Mouse (Mus musculus): ENCODE measurements around the gene Slc2a6. TPM values are rescaled to one million over a fixed set of nuclear protein-coding genes. Genes with fewer than 3 reads are reported as not detected.

Gene Slc2a6
- total and polyA plus RNA-seq, 3 experiments, result 0.16 TPM; not detected in 2

DNA sequence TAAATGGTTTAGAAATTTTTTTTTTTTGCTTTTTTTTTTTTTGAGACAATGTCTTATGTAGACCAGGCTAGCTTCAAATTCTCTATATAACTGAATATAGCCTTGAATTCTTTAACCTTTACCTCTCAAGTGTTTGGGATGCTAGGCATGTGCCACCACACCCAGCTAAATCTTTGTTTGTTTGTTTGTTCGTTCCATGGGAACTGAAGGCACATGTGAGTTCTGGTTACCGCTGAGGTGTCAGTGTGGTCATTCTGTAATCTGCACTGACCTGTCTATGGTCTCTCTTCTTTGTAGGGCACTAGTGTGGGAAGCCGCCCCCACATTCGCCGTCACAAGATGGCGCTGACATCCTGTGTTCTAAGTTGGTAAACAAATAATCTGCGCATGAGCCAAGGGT lies 29.8 kb downstream of the Slc2a6 start:
- TF ChIP-seq TAL1 (conservative IDR thresholded peaks at IDR 0.05; ENCODE audit: low read depth, low read length), result no peak
- TF ChIP-seq CTCF (IDR thresholded peaks at IDR 0.05; ENCODE audit: low read depth, low read length), result no peak
- no peak for TF ChIP-seq GATA2 (IDR thresholded peaks at IDR 0.05; ENCODE audit: borderline replicate concordance, low read depth, low read length)
- TF ChIP-seq POLR2AphosphoS5 (IDR thresholded peaks at IDR 0.05; ENCODE audit: insufficient replicate concordance, low read depth, low read length), result no peak
- no peak for TF ChIP-seq GATA1 (IDR thresholded peaks at IDR 0.05; ENCODE audit: borderline replicate concordance, low read length)
- H3K9me3 ChIP-seq (replicated peaks), result no peaks in the 10 kb centered on the region
- H3K27me3 ChIP-seq (ENCODE audit: insufficient read depth, low read length), result peaks cover 21% of the 10 kb centered on the region
- no peak overlapping the region for H3K4me3 ChIP-seq (ENCODE audit: low read depth, low read length)
- H3K36me3 ChIP-seq (replicated peaks), result no peaks in the 10 kb centered on the region
- ATAC-seq (ENCODE audit: extremely low read depth, insufficient number of reproducible peaks, low FRiP score, poor library complexity, severe bottlenecking) (no peak), DNase-seq (ENCODE audit: low spot score) (no peak)
- peaks cover 13% of the 10 kb centered on the region for H3K4me1 ChIP-seq (ENCODE audit: insufficient read depth, low read depth, low read length)

DNA sequence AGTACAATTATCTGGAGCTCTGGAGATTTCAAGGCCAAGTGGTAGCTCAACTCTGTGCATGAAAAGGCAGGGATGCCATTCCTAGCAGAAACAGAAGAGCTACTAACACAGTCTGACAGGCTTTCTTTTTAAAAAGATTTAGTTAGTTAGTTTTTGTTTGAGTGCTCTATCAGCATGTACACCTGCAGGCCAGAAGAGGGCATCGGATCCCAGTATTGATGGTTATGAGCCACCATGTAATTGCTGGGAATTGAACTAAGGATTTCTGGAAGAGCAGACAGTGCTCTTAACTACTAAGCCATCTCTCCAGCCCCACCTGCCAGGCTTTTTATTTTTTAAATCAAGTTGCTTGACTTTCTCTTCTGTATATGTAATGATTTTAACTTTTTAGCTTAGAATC lies 30.3 kb downstream of the Slc2a6 start:
- no peak for TF ChIP-seq TAL1 (conservative IDR thresholded peaks at IDR 0.05; ENCODE audit: low read depth, low read length)
- TF ChIP-seq GATA2 (IDR thresholded peaks at IDR 0.05; ENCODE audit: borderline replicate concordance, low read depth, low read length), result no peak
- no peak for TF ChIP-seq POLR2AphosphoS5 (IDR thresholded peaks at IDR 0.05; ENCODE audit: insufficient replicate concordance, low read depth, low read length)
- no peak for TF ChIP-seq GATA1 (IDR thresholded peaks at IDR 0.05; ENCODE audit: borderline replicate concordance, low read length)
- TF ChIP-seq CTCF (IDR thresholded peaks at IDR 0.05; ENCODE audit: low read depth, low read length), result no peak
- Histone ChIP-seq H3K36me3 (replicated peaks) (no peaks in the 10 kb centered on the region), H3K27me3 (ENCODE audit: insufficient read depth, low read length) (peaks cover 25% of the 10 kb centered on the region), H3K4me1 (ENCODE audit: insufficient read depth, low read depth, low read length) (peaks cover 13% of the 10 kb centered on the region), H3K9me3 (replicated peaks) (no peaks in the 10 kb centered on the region), H3K4me3 (ENCODE audit: low read depth, low read length) (no peak overlapping the region)
- ATAC-seq (ENCODE audit: extremely low read depth, insufficient number of reproducible peaks, low FRiP score, poor library complexity, severe bottlenecking) (no peak), DNase-seq (ENCODE audit: low spot score) (no peak)

DNA sequence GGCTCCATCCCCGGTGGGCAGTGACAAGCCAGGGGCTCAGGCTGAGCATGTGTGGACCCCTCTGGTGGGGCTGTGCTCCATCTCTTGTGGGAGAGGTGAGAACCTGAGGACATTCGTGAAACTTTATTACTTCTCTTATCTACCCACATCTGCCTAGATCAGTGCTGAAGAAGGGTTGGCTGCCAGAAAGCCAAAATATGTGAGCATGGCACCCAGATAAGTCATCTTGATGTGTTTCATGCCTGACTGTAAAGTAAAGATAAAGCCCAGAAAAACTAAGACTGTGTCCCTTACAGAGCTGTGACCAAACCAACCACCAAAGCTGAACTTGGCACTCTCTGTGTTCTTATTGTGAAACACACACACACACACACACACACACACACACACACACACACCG lies 33.9 kb downstream of the Slc2a6 start:
- no peak for ATAC-seq (ENCODE audit: extremely low read depth, insufficient number of reproducible peaks, low FRiP score, poor library complexity, severe bottlenecking)
- H3K9me3 ChIP-seq (replicated peaks), result no peaks in the 10 kb centered on the region
- no peak for DNase-seq (ENCODE audit: low spot score)
- no peaks in the 10 kb centered on the region for H3K36me3 ChIP-seq (replicated peaks)
- no peak overlapping the region for H3K4me3 ChIP-seq (ENCODE audit: low read depth, low read length)
- peaks cover 48% of the 10 kb centered on the region for H3K27me3 ChIP-seq (ENCODE audit: insufficient read depth, low read length)
- TF ChIP-seq CTCF (IDR thresholded peaks at IDR 0.05; ENCODE audit: low read depth, low read length) (no peak), GATA2 (IDR thresholded peaks at IDR 0.05; ENCODE audit: borderline replicate concordance, low read depth, low read length) (no peak), GATA1 (IDR thresholded peaks at IDR 0.05; ENCODE audit: borderline replicate concordance, low read length) (no peak), TAL1 (conservative IDR thresholded peaks at IDR 0.05; ENCODE audit: low read depth, low read length) (no peak), POLR2AphosphoS5 (IDR thresholded peaks at IDR 0.05; ENCODE audit: insufficient replicate concordance, low read depth, low read length) (no peak)
- H3K4me1 ChIP-seq (ENCODE audit: insufficient read depth, low read depth, low read length), result peaks cover 13% of the 10 kb centered on the region

DNA sequence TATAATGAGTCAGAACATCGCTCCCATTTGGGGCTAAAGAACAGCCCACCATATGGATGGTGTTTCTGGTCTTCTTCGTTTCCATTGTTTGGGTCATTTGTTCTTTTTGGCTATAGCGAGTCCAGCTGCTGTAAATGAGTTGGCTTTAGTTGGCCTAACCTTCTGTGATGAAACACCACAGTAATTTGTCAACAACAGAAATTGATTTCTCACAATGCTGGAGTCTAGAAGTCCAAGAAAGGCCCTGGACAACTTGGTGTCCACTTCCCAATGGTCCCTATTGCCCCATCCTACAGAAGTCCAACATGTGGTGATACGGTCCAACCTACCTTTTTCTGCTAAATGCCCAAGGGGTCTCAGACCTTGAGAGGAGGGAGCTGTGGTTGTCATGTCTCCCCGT lies 43.2 kb downstream of the Slc2a6 start:
- TF ChIP-seq POLR2AphosphoS5 (IDR thresholded peaks at IDR 0.05; ENCODE audit: insufficient replicate concordance, low read depth, low read length) (no peak), TAL1 (conservative IDR thresholded peaks at IDR 0.05; ENCODE audit: low read depth, low read length) (no peak), CTCF (IDR thresholded peaks at IDR 0.05; ENCODE audit: low read depth, low read length) (no peak), GATA2 (IDR thresholded peaks at IDR 0.05; ENCODE audit: borderline replicate concordance, low read depth, low read length) (no peak), GATA1 (IDR thresholded peaks at IDR 0.05; ENCODE audit: borderline replicate concordance, low read length) (no peak)
- no peak for ATAC-seq (ENCODE audit: extremely low read depth, insufficient number of reproducible peaks, low FRiP score, poor library complexity, severe bottlenecking)
- peaks cover 63% of the 10 kb centered on the region for H3K27me3 ChIP-seq (ENCODE audit: insufficient read depth, low read length)

DNA sequence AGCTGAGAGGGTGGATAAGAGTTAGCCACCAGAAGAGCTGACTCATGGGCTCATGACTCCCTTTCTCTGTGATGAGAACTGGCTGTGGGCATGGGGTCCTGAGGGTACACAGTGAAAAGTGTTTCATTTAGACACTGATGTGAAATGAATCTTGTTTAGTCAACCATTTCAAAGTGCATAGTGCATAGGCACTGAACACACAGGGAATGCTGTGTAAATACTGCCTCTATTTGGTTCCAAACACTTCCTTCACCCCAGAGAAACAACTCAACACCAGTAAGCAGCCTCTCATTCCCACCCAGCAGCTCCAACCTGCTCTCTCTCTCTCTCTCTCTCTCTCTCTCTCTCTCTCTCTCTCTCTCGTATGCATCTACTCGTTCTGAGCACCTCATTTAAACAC lies 43.6 kb downstream of the Slc2a6 start:
- H3K27me3 ChIP-seq (ENCODE audit: insufficient read depth, low read length), result peaks cover 62% of the 10 kb centered on the region
- no peak for DNase-seq (ENCODE audit: low spot score)
- TF ChIP-seq TAL1 (conservative IDR thresholded peaks at IDR 0.05; ENCODE audit: low read depth, low read length), result no peak
- no peak for TF ChIP-seq POLR2AphosphoS5 (IDR thresholded peaks at IDR 0.05; ENCODE audit: insufficient replicate concordance, low read depth, low read length)
- no peak for TF ChIP-seq GATA1 (IDR thresholded peaks at IDR 0.05; ENCODE audit: borderline replicate concordance, low read length)
- no peak for TF ChIP-seq GATA2 (IDR thresholded peaks at IDR 0.05; ENCODE audit: borderline replicate concordance, low read depth, low read length)
- no peak for TF ChIP-seq CTCF (IDR thresholded peaks at IDR 0.05; ENCODE audit: low read depth, low read length)
- H3K4me3 ChIP-seq (ENCODE audit: low read depth, low read length), result no peak overlapping the region
- no peaks in the 10 kb centered on the region for H3K36me3 ChIP-seq (replicated peaks)
- H3K9me3 ChIP-seq (replicated peaks), result no peaks in the 10 kb centered on the region
- ATAC-seq (ENCODE audit: extremely low read depth, insufficient number of reproducible peaks, low FRiP score, poor library complexity, severe bottlenecking), result no peak
- no peaks in the 10 kb centered on the region; the same call in 1 of the 2 replicates for H3K4me1 ChIP-seq (ENCODE audit: insufficient read depth, low read depth, low read length)

More for the DNA sequence above, 43.2 kb downstream of the Slc2a6 start:
- DNase-seq (ENCODE audit: low spot score), result no peak
- Histone ChIP-seq H3K4me3 (ENCODE audit: low read depth, low read length) (no peak overlapping the region), H3K36me3 (replicated peaks) (no peaks in the 10 kb centered on the region), H3K4me1 (ENCODE audit: insufficient read depth, low read depth, low read length) (no peaks in the 10 kb centered on the region; the same call in 1 of the 2 replicates), H3K9me3 (replicated peaks) (no peaks in the 10 kb centered on the region)

DNA sequence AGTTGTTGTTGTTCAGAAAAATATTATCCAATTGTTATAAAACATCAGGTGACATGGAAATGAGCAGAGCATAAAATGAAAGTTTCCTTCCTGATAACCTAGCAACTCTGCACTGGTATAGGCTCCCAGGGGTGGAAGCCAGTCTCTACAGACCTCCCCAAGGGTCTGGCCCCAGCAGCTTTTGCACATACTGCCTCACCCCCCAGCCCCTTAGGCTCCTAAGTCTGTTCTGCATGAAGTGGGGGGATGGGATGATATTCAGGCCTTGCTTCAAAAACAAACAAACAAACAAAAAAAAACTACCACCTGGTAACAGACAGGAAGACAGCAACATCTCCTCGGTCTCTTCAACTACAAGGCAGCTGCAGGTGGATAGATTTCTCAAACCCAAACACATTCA lies 47.4 kb downstream of the Slc2a6 start:
- no peak for ATAC-seq (ENCODE audit: extremely low read depth, insufficient number of reproducible peaks, low FRiP score, poor library complexity, severe bottlenecking)
- H3K27me3 ChIP-seq (ENCODE audit: insufficient read depth, low read length), result peaks cover 71% of the 10 kb centered on the region
- no peak overlapping the region for H3K4me3 ChIP-seq (ENCODE audit: low read depth, low read length)
- no peaks in the 10 kb centered on the region for H3K36me3 ChIP-seq (replicated peaks)
- TF ChIP-seq GATA1 (IDR thresholded peaks at IDR 0.05; ENCODE audit: borderline replicate concordance, low read length), result no peak
- TF ChIP-seq TAL1 (conservative IDR thresholded peaks at IDR 0.05; ENCODE audit: low read depth, low read length), result no peak
- no peak for TF ChIP-seq POLR2AphosphoS5 (IDR thresholded peaks at IDR 0.05; ENCODE audit: insufficient replicate concordance, low read depth, low read length)
- no peak for TF ChIP-seq GATA2 (IDR thresholded peaks at IDR 0.05; ENCODE audit: borderline replicate concordance, low read depth, low read length)
- TF ChIP-seq CTCF (IDR thresholded peaks at IDR 0.05; ENCODE audit: low read depth, low read length), result no peak
- no peak for DNase-seq (ENCODE audit: low spot score)
- H3K9me3 ChIP-seq (replicated peaks), result no peaks in the 10 kb centered on the region
- H3K4me1 ChIP-seq (ENCODE audit: insufficient read depth, low read depth, low read length), result no peaks in the 10 kb centered on the region; the same call in 1 of the 2 replicates

Measured in G1E (cell line).